12 mouse cellular contexts compared by ENCODE assay signal in genomic region chr7:66365904-66366303, GRCm38 (mm10). TPM values are rescaled to one million over a fixed set of nuclear protein-coding genes. Genes with fewer than 3 reads are reported as not detected.
DNase-seq lines count a peak whose midpoint lies in the region; ATAC-seq and TF ChIP-seq lines count a peak whose summit lies in the region.
"Had no signal": no experiment of that assay in that cellular context is flagged by ENCODE, and none has a peak within 500 bp of the region (broad histone marks: within the 10 kb centered on the region; RNA-seq: fewer than 3 reads in every experiment).

Gene Gm10974 (plus strand): TSS chr7:66365905.

- H3K4me3 ChIP-seq in heart, embryonic 12.5 days: no peak within 1 kb of the TSS
- H3K4me3 ChIP-seq: layer of hippocampus, adult 2 months; liver, embryonic 15.5 days had no signal

- 43% methylated on average over 2 of the region's 2 CpGs for WGBS in heart, embryonic 12.5 days

- no peak within 1 kb of the TSS for H3K4me2 ChIP-seq in heart, embryonic 12.5 days
- H3K4me2 ChIP-seq: liver, embryonic 15.5 days had no signal

- no peak within 1 kb of the TSS for H3K9ac ChIP-seq in heart, embryonic 12.5 days
- H3K9ac ChIP-seq: liver, embryonic 15.5 days had no signal

- H3K27me3 ChIP-seq in heart, embryonic 12.5 days (replicated peaks): no peaks in the 10 kb centered on the region
- H3K27me3 ChIP-seq in Patski: no peaks in the 10 kb centered on the region
- H3K27me3 ChIP-seq: liver, embryonic 15.5 days had no signal

- no peak within 1 kb of the TSS for H3K27ac ChIP-seq in heart, embryonic 12.5 days (ENCODE audit: poor library complexity, severe bottlenecking)
- H3K27ac ChIP-seq: layer of hippocampus, adult 2 months; liver, embryonic 15.5 days had no signal

- intact Hi-C loops in heart, postnatal 10 days (cut with DNase I): no loop called here

- ATAC-seq in heart, embryonic 12.5 days (ENCODE audit: insufficient number of reproducible peaks, low FRiP score): no peak
- ATAC-seq in Patski: peak; percentile 98
- ATAC-seq in inflammation-experienced regulatory T-cells, adult 6 months: no peak

- H3K4me1 ChIP-seq in heart, embryonic 12.5 days (replicated peaks): peaks cover 10% of the 10 kb centered on the region

- no peak for TF ChIP-seq CTCF in Patski (IDR thresholded peaks at IDR 0.05)

- POLR2A ChIA-PET in Patski (lab: Charles Lee): interaction anchor here (0.6 to 1.5 kb wide), 3 partner anchors 13 to 22 kb away, joined by 3 read pairs; no protein-coding TSS in a partner anchor

- in situ Hi-C loops in Patski (cut with MboI; ENCODE audit: low pct_unique_long_range_greater_than_20kb): no loop called here

- peak; percentile 59 to 62 for DNase-seq in heart, adult 9 months (ENCODE audit: low spot score in 2 of 2)
- no peak for DNase-seq in Patski (ENCODE audit: low read depth, low spot score)
- peak; percentile 36 to 53 for DNase-seq in heart, postnatal 10 days
- peak; percentile 73 for DNase-seq in lung, postnatal 10 days
- DNase-seq in spleen, postnatal 10 days (ENCODE audit: low spot score in 2 of 2): no peak
- DNase-seq: thymus, postnatal 36 days had no signal

- peaks cover 11% of the 10 kb centered on the region for H3K9me3 ChIP-seq in heart, embryonic 12.5 days (replicated peaks)
- H3K9me3 ChIP-seq: liver, embryonic 15.5 days had no signal

- H3K36me3 ChIP-seq in heart, embryonic 12.5 days: peaks cover 6% of the 10 kb centered on the region
- H3K36me3 ChIP-seq: liver, embryonic 15.5 days had no signal

- CTCF ChIA-PET in Patski (lab: Charles Lee): interaction anchor here (1.5 to 2.6 kb wide), 3 partner anchors 10 to 23 kb away, joined by 7 to 9 read pairs (median 8); partner anchors contain the start of gene Lrrk1

RNA-seq across cellular contexts. Expression of gene Gm10974, which starts in this region (rescaled TPM):
- not detected in 2 replicates for polyA plus RNA-seq in heart, embryonic 12.5 days (2016; fragmentation: Nextera tagmentation; extraction: Ambion mirVana)
- not detected for polyA plus RNA-seq in Patski (2021)
- not detected for total RNA-seq in heart, postnatal 10 days (2021)
- not detected for polyA plus RNA-seq in inflammation-experienced regulatory T-cells, adult 6 months (2017; shearing (Covaris generic))
- total RNA-seq: layer of hippocampus, adult 2 months; MEL had no signal
- polyA plus RNA-seq: heart, embryonic 14.5 days; liver, embryonic 15.5 days had no signal

Comparison
In these comparisons a context has a peak if more than half of its experiments do, and no peak if none do; other contexts are left out.
1. Peak in ATAC-seq in Patski; RNA of the gene not detected or under 1 TPM.
2. Peak in DNase-seq in heart, postnatal 10 days; RNA of the gene not detected or under 1 TPM.
3. DNase-seq: peak in heart, adult 9 months (2 of 2) and lung, postnatal 10 days (single experiment); none in Patski (single experiment) and spleen, postnatal 10 days (0 of 2).